Mouse (Mus musculus): ENCODE results near the gene Zcchc2. TPM values are rescaled to one million over a fixed set of nuclear protein-coding genes. Genes with fewer than 3 reads are reported as not detected.

The Zcchc2 gene
- polyA plus RNA-seq, 1 experiment from 2014 or later: 1.9 TPM

- no peak for DNase-seq (ENCODE audit: low spot score)
- WGBS: 96% methylated on average over 6 of the region's 6 CpGs
- H3K9ac ChIP-seq (replicated peaks; ENCODE audit: low read length): no peak overlapping the region
- no peak overlapping the region for H3K4me2 ChIP-seq (ENCODE audit: low read depth, low read length)
- ATAC-seq (replicated peaks; ENCODE audit: insufficient number of reproducible peaks, low FRiP score, low TSS enrichment, low read depth): no peak
- no peaks in the 10 kb centered on the region for H3K27me3 ChIP-seq (ENCODE audit: control insufficient read depth, insufficient read depth, low read length)
- H3K4me3 ChIP-seq (ENCODE audit: low read depth, low read length): no peak overlapping the region
- no peaks in the 10 kb centered on the region for H3K36me3 ChIP-seq (replicated peaks; ENCODE audit: control insufficient read depth, insufficient read depth, low read depth, low read length)
- no peak overlapping the region for H3K27ac ChIP-seq (replicated peaks; ENCODE audit: low read depth, low read length)
- H3K4me1 ChIP-seq (ENCODE audit: control insufficient read depth, insufficient read depth, low read length): no peaks in the 10 kb centered on the region
- no peaks in the 10 kb centered on the region for H3K9me3 ChIP-seq (replicated peaks; ENCODE audit: control insufficient read depth, low read length)
Observed at GRCm38 (mm10) chr1:106049036-106049435, 58.8 kb downstream of the Zcchc2 start.

- ATAC-seq (replicated peaks; ENCODE audit: insufficient number of reproducible peaks, low FRiP score, low TSS enrichment, low read depth) (no peak), DNase-seq (ENCODE audit: low spot score) (no peak)
- Histone ChIP-seq H3K27ac (replicated peaks; ENCODE audit: low read depth, low read length) (no peak overlapping the region), H3K4me2 (ENCODE audit: low read depth, low read length) (no peak overlapping the region), H3K9ac (replicated peaks; ENCODE audit: low read length) (no peak overlapping the region), H3K27me3 (ENCODE audit: control insufficient read depth, insufficient read depth, low read length) (no peaks in the 10 kb centered on the region), H3K4me3 (ENCODE audit: low read depth, low read length) (no peak overlapping the region), H3K4me1 (ENCODE audit: control insufficient read depth, insufficient read depth, low read length) (no peaks in the 10 kb centered on the region), H3K36me3 (replicated peaks; ENCODE audit: control insufficient read depth, insufficient read depth, low read depth, low read length) (no peaks in the 10 kb centered on the region), H3K9me3 (replicated peaks; ENCODE audit: control insufficient read depth, low read length) (no peaks in the 10 kb centered on the region)
- WGBS: 68% methylated on average over 6 of the region's 6 CpGs
Observed at GRCm38 (mm10) chr1:106054978-106055377, 64.8 kb downstream of the Zcchc2 start.

DNA sequence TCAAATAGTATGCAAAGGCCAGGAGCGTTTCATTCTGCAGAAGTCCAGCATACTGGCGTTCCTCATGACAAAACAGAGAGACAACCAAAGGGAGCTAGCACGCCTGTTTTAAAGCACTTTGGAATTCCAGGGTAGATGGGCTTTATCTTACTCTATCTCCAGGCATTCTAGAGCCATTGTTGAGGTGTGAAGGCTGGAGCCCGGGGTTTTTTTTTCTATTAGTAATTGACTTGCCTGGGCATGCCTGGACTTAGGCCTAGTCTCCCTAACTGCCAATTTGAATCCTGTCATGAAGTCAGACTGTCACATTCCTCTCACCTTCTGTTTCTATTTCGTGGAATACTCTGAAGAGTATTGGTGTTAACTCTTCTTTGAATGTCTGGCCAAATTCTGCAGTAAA lies 68.1 kb downstream of the Zcchc2 start:
- H3K27ac ChIP-seq (replicated peaks; ENCODE audit: low read depth, low read length): no peak overlapping the region
- WGBS: 62% methylated on average over 5 of the region's 5 CpGs
- DNase-seq (ENCODE audit: low spot score): no peak
- no peaks in the 10 kb centered on the region for H3K4me1 ChIP-seq (ENCODE audit: control insufficient read depth, insufficient read depth, low read length)
- no peaks in the 10 kb centered on the region for H3K9me3 ChIP-seq (replicated peaks; ENCODE audit: control insufficient read depth, low read length)
- no peak overlapping the region for H3K4me2 ChIP-seq (ENCODE audit: low read depth, low read length)
- H3K36me3 ChIP-seq (replicated peaks; ENCODE audit: control insufficient read depth, insufficient read depth, low read depth, low read length): no peaks in the 10 kb centered on the region
- H3K27me3 ChIP-seq (ENCODE audit: control insufficient read depth, insufficient read depth, low read length): no peaks in the 10 kb centered on the region
- H3K4me3 ChIP-seq (ENCODE audit: low read depth, low read length): no peak overlapping the region
- no peak overlapping the region for H3K9ac ChIP-seq (replicated peaks; ENCODE audit: low read length)
- ATAC-seq (replicated peaks; ENCODE audit: insufficient number of reproducible peaks, low FRiP score, low TSS enrichment, low read depth): no peak

DNA sequence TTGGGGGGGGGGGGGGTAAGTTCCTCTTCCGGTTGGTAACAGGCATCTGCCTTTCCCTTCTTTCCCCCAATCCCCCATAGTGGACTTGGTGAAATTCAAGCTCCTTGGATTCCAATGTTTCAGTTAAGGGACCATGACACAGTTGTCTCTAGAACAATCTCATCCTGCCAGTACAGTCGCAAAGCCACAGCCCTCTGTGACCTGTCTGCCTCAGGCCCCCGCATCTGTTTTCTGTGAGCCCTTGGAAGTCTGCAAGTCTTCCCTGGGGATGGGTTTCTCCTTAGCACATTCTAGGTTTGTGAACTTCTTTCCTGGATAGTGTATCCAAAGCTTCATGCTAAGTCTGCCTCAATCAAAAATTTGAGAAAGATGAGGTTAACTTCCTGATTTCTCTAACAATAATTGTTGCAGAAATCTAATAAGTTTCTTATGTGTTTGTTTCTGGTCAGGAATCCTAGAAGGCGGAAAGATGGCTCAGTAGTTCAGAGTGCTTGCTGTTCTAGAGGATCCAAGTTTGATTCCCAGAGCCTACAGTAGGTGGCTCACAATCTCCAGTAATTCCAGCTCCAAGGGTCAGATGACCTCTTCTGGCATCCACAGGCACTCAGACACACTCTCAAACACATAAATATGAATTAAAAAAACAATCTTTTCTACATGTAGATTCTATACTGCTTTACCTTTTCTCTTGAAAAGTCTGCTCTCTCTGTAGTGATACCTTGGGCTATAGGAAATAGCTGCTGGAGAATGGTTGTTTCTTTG lies 69.5 kb downstream of the Zcchc2 start:
- Histone ChIP-seq H3K9me3 (replicated peaks; ENCODE audit: control insufficient read depth, low read length) (no peaks in the 10 kb centered on the region), H3K4me2 (ENCODE audit: low read depth, low read length) (no peak overlapping the region), H3K27ac (replicated peaks; ENCODE audit: low read depth, low read length) (no peak overlapping the region), H3K27me3 (ENCODE audit: control insufficient read depth, insufficient read depth, low read length) (no peaks in the 10 kb centered on the region), H3K9ac (replicated peaks; ENCODE audit: low read length) (no peak overlapping the region), H3K4me3 (ENCODE audit: low read depth, low read length) (no peak overlapping the region), H3K4me1 (ENCODE audit: control insufficient read depth, insufficient read depth, low read length) (no peaks in the 10 kb centered on the region), H3K36me3 (replicated peaks; ENCODE audit: control insufficient read depth, insufficient read depth, low read depth, low read length) (no peaks in the 10 kb centered on the region)
- ATAC-seq (replicated peaks; ENCODE audit: insufficient number of reproducible peaks, low FRiP score, low TSS enrichment, low read depth) (no peak), DNase-seq (ENCODE audit: low spot score) (no peak)
- WGBS: 77% methylated on average over 4 of the region's 4 CpGs

- Histone ChIP-seq H3K27ac (replicated peaks; ENCODE audit: low read depth, low read length) (no peak overlapping the region), H3K9ac (replicated peaks; ENCODE audit: low read length) (no peak overlapping the region), H3K4me3 (ENCODE audit: low read depth, low read length) (no peak overlapping the region), H3K9me3 (replicated peaks; ENCODE audit: control insufficient read depth, low read length) (no peaks in the 10 kb centered on the region), H3K36me3 (replicated peaks; ENCODE audit: control insufficient read depth, insufficient read depth, low read depth, low read length) (no peaks in the 10 kb centered on the region), H3K4me2 (ENCODE audit: low read depth, low read length) (no peak overlapping the region), H3K27me3 (ENCODE audit: control insufficient read depth, insufficient read depth, low read length) (no peaks in the 10 kb centered on the region), H3K4me1 (ENCODE audit: control insufficient read depth, insufficient read depth, low read length) (no peaks in the 10 kb centered on the region)
- ATAC-seq (replicated peaks; ENCODE audit: insufficient number of reproducible peaks, low FRiP score, low TSS enrichment, low read depth) (no peak), DNase-seq (ENCODE audit: low spot score) (no peak)
- 76% methylated on average over 4 of the region's 4 CpGs for WGBS
Observed at GRCm38 (mm10) chr1:106061185-106061910, 71.1 kb downstream of the Zcchc2 start.

DNA sequence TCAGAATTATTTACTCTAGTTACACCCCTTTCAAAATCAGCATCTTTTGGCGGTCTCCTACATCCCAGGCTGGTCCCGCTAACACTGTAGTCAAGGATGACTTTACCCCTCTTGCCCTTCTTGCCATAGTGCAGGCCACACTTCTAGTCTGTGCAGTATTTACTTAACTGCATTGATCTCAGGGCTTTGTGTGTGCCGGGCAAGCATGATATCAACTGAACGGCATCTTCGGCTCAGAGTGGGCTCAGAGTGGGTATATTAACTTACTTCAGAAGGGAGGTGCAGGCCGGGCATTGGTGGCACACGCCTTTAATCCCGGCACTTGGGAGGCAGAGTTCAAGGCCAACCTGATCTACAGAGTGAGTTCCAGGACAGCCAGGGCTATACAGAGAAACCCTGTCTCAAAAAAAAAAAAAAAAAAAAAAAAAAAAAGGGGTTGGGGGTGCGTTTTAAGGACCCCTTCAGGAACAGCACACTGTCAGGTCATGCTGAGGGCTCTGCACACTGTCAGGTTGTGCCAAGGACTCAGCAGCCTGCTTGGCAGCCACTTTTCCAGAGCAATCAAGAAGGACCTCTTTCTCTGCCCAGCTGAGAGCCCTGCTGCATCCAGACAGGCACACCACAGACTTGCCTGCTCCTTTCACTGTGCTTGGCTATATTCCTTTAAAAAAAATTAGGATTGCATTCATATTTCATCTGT lies 72.8 kb downstream of the Zcchc2 start:
- H3K27ac ChIP-seq (replicated peaks; ENCODE audit: low read depth, low read length): no peak overlapping the region
- H3K4me3 ChIP-seq (ENCODE audit: low read depth, low read length): no peak overlapping the region
- no peaks in the 10 kb centered on the region for H3K27me3 ChIP-seq (ENCODE audit: control insufficient read depth, insufficient read depth, low read length)
- 89% methylated on average over 9 of the region's 9 CpGs for WGBS
- no peaks in the 10 kb centered on the region for H3K36me3 ChIP-seq (replicated peaks; ENCODE audit: control insufficient read depth, insufficient read depth, low read depth, low read length)
- no peak overlapping the region for H3K4me2 ChIP-seq (ENCODE audit: low read depth, low read length)
- no peaks in the 10 kb centered on the region for H3K4me1 ChIP-seq (ENCODE audit: control insufficient read depth, insufficient read depth, low read length)
- H3K9ac ChIP-seq (replicated peaks; ENCODE audit: low read length): no peak overlapping the region
- no peaks in the 10 kb centered on the region for H3K9me3 ChIP-seq (replicated peaks; ENCODE audit: control insufficient read depth, low read length)
- DNase-seq (ENCODE audit: low spot score) (no peak), ATAC-seq (replicated peaks; ENCODE audit: insufficient number of reproducible peaks, low FRiP score, low TSS enrichment, low read depth) (no peak)

DNA sequence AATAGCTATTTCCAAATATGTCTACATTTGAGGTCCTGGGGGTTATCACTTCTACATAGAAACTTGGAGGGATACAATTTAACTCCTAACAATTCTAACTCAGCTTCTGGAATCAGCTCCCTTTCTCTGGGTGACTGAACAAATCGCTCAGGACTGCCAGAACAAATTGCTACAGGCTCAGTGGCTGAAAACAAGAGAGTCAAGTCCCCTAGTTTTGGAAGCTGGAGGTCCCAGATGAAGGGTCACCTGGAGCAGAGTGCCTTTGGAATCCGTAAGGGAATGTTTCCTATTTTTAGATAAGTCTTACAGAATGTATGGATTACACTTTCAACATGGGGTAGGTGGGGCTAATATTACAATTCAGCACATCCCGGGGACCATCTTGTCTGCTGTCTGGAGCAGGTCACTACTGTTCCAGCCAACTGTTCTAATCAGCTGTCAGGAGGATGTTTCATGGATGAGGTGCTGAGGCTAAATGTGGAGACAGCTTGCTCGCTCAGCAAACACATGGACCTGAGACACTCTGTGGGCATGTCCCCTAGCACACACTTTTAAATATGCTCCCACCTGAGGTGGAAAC lies 73.5 kb downstream of the Zcchc2 start:
- Histone ChIP-seq H3K9me3 (replicated peaks; ENCODE audit: control insufficient read depth, low read length) (no peaks in the 10 kb centered on the region), H3K4me2 (ENCODE audit: low read depth, low read length) (no peak overlapping the region), H3K27me3 (ENCODE audit: control insufficient read depth, insufficient read depth, low read length) (no peaks in the 10 kb centered on the region), H3K9ac (replicated peaks; ENCODE audit: low read length) (no peak overlapping the region), H3K27ac (replicated peaks; ENCODE audit: low read depth, low read length) (no peak overlapping the region), H3K4me3 (ENCODE audit: low read depth, low read length) (no peak overlapping the region), H3K4me1 (ENCODE audit: control insufficient read depth, insufficient read depth, low read length) (no peaks in the 10 kb centered on the region), H3K36me3 (replicated peaks; ENCODE audit: control insufficient read depth, insufficient read depth, low read depth, low read length) (no peaks in the 10 kb centered on the region)
- 83% methylated on average over 4 of the region's 4 CpGs for WGBS
- DNase-seq (ENCODE audit: low spot score) (no peak), ATAC-seq (replicated peaks; ENCODE audit: insufficient number of reproducible peaks, low FRiP score, low TSS enrichment, low read depth) (no peak)

Data from embryonic facial prominence, embryonic 11.5 days (tissue).